Mouse (Mus musculus) hindlimb bud, embryonic 11.5 days (tissue): Measurements from ENCODE around the gene Sv2c.

Source experiments
- DNase-seq: peaks from one replicate; pipeline ENCODE4 v3.0.0-alpha.2; 2012; ENCODE audit warnings: low read depth, low spot score; ENCODE audit errors: extremely low spot score

The Sv2c gene

DNA sequence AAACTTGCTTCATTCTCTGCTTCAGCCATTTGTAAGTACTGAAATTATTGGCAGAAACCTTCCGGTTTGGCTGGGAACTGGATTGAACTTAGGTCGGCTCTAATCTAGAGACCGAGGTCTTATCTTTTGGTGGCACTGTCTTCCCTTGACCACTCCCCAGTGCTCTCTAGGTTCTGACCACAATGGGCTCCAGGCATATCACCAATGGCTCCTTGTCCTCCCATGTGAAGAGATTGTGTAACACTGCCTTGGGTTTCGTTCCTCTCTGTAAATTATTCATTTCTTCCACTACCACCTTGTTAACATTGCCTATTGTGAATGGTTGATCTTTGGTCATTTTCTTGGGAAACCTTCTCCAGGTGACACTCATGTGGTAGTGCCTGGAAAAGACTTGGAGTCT, 184.0 kb downstream of the Sv2c start:
- DNase-seq, result no peak

DNA sequence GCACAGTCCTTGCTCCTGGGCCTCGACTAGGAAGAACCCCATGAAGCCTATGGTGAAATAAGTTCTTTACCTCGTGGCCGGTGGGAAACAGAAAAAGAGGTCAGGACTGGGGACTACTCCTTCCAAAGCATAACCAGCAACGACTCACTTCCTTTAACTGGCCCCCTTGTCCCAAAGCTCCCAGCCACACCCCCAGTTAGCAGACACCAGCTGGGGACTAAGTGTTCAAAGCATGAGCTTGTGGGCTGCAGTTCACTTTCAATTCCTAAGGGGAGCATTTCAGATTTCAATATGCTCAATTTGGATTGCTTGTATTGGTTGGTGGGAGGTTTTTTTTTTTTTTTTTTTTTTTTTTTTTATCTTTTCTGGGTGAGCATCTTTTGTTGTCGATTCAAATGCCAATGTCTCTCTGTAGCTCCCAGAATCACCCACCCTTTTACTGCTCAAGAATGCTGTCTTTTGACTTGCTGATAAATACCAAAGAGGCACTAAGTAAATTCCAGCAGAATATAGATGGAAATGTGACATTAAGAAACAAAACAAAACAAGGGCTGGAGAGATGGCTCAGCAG, 186.4 kb downstream of the Sv2c start:
- no peak for DNase-seq

DNA sequence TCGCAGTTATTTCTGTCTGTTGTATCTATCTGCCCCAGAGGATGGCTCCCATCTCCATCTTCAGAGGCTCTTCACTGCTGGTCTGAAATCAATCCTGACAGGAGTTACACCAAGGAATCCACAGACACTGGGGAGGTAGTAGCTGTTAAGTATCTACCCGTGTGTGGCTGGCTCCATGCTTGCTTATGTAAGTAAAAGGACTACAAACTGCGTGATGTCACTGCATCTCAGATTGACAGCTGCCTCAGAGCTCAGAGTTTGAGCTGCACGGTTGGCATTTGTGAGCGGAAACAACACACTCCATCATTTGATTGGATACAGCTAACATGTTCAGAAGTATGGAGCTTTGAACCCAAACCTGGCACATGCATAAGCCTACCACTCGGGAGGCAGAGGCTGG, 187.8 kb downstream of the Sv2c start:
- DNase-seq, result no peak

DNA sequence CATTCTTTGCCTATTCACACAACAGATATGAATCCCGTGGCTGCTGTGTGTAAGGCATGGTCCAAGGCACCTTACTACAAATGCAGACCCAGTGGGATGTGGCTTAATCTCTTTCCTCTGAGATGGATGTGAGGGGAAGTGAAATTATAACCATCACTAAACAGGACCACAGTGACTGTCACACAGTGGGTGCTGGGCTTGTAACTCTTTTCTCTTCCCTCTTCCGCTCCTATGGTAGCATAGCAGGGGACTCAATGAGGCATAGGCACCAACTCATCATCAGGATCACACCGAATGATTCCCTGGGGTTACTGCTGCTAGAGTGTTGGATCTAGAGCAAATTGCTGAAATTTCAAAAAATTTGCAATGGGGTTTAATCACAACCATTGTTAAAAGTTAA, 188.5 kb downstream of the Sv2c start:
- DNase-seq, result no peak

DNA sequence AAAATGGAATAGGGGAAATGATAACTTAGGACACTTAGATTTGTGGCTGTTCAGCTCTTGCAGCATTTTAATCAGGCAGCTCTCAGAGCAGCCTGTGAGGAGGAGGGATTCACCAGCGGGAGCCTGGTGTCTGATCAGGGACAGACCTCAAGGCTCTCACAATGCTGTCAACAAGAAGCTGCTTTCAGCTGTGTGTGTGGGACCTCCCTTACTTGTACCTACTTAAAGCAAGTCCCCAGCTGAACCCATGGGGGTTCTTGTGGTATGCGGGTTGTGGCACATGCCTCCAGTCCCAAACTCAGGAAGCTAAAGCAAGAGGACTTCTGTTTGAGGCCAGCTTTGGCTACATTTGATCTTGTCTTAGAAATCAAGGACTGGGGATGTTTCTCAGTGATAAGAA, 189.8 kb downstream of the Sv2c start:
- no peak for DNase-seq

DNA sequence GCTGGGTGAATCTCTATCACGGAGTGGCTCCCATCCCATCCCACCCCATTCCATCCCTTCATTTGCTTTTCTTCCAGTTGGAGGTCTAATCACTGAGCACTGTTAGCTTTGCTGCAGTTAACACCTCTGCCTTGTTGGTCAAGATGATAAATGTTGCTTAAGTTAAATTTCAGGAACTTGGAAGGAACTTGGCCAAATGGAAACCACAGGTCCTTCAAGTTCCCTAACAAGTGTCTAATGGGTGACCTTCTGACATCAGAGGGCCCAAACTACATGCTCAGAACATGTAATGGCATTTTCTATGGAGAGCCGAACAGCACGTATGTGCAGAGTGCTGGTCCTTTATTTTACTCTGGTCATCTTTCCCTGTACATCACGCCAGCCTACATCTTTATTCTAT, 190.5 kb downstream of the Sv2c start:
- DNase-seq, result no peak

DNA sequence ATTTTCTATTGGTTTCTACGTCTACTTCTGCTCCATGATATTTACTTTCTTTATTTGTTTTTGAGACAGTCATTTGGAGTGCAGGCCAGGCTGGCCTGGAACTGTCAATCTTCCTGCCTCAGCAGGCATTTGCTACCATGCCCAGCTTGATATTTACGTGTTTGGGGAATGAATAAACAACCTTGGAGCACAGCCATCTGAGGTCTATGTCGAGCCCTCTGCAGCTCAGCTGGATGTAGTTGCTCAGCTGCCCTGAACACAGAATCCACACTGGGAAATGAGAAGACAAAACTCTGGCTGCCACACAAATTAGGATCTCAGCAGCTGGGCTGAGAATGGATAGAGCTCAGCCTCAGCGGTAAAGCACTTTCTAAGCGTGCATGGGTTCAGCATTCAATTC, 191.6 kb downstream of the Sv2c start:
- no peak for DNase-seq

DNA sequence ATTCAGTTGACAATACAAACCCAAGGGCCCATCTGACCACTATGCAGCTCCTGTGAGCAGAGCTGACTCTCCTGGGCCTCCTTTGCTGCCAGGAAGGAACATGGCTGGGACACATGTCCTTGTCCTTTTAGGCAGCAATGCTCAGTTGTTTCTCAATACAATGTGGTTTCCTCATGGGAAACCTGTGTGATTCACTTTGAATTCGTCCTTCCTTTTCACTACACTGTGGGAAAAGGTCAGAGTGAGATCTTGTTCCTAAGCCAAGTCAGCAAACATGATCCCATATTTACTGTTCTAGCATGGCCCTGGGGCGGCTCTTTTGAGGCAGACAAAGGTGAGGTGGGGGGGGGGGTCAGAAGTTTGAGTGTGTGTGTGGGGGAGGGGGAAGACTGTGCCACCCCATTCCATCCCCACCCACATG, 208.2 kb downstream of the Sv2c start:
- no peak for DNase-seq

DNA sequence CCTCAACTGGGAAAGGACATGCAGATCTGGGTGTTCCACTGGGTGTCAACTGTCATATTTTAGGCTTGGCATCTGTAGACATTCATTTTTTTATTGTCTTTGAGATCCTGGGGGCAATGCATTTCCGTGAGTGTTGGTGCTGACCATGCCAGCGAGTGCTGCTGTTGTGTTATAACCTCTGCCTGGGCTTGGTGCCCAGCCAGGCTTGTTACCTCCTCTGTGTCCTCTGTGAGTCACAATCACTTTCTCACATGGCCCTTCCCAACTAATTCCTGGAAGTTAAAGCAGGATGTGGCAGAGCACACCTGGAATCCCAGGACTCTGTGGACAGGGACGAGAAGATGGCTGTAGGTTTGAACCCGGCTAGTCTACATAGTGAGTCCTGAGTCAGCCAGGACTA, 209.8 kb downstream of the Sv2c start:
- no peak for DNase-seq

DNA sequence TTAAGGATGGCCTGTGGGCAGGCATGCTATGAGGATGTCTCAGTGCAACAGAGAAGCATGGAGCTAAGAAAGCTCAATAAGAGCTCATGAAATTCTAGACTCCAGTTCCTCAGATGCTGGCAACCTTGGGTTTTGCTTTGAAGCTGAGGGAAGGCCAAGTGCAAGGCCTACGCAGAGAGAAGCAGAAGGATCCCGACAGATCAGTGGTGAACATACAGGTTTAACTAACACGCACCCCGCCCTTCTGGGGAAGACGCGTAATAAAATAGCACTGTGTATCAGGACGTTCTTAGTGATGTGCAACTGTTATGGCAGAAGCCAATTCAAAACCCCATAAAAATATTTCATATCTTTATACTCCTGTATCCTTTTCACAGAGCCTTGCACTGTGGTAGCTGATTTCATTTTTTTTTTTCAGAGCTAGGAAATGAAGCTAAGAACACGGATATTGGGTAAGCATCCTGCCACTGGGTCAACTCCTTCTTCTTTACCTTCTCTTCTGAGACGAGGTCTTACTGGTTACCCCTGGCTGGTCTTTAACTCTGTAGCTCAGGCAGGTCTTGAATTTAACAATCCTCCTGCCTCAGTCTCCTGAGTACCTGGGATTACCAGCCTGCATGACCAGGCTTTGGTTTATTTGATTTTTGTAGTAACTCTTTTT, 213.6 kb downstream of the Sv2c start:
- no peak for DNase-seq

DNA sequence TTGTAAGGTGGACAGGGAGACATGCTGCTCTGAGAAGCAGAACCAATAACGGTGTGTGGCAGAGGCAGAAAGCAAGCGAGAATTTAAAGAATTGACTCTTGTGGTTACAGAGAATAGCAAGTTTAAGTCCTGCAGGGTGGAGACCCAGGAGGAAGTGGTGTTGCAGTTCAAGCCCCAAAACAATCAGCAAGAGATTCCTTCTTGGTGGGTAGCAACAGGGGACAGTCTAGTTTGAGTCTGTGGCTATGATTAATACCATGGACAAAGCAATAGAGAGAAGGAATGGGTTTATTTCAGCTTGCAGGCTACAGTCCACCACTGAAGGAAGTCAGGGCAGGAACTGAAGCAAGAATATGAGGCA, 219.4 kb downstream of the Sv2c start:
- DNase-seq, result no peak

DNA sequence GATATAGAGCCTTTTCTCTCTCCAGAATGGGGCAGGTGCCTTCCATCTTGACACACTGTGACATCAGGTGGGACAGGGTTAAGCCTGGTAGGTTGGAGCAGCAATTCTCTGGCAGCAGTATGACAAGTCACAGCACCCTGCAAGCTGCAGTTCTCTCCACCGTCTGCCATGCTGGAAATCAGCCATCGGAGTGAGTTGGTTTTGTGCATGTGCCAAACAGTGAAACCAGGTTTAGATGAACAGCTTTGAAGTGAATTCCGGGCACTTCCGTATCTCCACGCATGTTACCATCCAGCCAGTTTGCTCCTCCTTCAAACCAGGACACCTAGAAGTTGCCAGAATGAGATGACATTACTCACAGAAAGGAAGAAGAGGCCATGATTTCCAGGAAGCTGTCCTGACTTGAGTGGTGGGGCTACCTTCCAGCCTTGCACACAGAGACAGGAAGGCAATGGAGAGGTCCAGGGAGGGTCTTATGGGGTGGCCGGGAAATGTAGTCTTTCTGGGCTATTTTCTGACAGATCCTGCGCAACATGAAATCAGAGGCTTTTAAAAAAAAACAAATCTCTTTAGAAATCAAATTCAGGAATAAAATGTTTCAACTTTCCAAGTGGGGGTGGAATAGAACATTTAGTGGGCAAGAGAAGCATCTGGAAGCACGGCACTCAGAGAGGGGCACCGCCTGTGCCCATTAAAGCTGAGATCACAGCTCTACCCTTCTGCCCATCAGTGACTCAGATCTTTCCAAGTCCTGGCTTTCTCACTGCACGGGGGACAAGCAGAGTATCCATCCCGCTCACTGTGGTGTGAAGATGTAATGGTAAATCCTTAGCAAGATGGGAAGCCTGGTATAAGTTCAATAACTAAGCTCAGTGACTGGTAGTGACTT, 220.0 kb downstream of the Sv2c start:
- no peak for DNase-seq

DNA sequence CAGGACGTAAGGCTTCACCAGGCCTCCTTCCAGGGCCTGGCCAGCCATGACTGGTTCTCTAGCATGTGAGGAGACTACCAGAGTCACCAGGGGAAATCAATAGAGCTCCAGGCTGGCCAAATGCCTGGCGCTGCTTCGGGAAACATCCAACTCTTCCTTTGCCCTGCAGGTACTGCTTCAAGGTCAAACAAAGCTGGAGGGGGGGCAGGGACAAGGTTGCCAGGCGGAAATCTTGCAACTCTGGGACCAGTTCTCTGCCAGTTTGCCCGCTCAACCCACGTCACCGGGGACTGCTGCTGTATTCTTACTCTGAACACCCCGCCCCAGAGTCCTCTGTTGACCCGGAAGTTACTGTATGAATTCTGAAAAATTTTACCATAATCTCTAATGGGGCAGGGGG, 222.1 kb downstream of the Sv2c start:
- no peak for DNase-seq

DNA sequence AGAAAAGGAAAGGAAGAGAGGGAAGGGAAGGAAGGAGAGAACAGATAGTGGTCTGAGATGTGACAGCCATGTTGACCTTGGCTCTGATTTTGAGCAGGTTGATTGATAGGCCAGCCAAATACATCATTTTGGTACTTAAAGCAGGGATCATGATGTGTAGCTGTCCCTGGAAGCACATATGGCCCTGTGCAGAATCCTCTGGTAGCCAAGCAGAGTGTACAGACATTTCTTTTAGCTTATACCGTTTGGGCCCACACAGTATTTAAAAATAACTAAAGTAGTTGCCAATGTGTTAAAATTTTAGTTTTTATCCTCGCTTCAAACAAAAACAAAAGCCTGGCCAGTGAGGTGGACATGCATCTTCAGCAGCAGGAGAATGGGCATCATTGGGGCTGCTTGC, 223.1 kb downstream of the Sv2c start:
- no peak for DNase-seq
